Mouse (Mus musculus) frontal cortex, adult 2 months (tissue): ENCODE results near the gene Srp72. TPM values are rescaled to one million over a fixed set of nuclear protein-coding genes. Genes with fewer than 3 reads are reported as not detected.

Source experiments
- DNase-seq, 2 experiments: peaks; one replicate each; pipeline ENCODE4 v3.0.0; 2022; ENCODE audit warnings: low spot score in 1 of 2; ENCODE audit errors: extremely low spot score in 1 of 2
- polyA plus RNA-seq: library from polyadenylated mRNA; depleted of rRNA; stranded (reverse); fragments of >200 nt; gene quantifications from 2 replicates; pipeline ENCODE4 v1.2.3, GENCODE M21; 2012; rRNA removed

Gene Srp72
- polyA plus RNA-seq, 1 experiment = 66.3 TPM

DNA sequence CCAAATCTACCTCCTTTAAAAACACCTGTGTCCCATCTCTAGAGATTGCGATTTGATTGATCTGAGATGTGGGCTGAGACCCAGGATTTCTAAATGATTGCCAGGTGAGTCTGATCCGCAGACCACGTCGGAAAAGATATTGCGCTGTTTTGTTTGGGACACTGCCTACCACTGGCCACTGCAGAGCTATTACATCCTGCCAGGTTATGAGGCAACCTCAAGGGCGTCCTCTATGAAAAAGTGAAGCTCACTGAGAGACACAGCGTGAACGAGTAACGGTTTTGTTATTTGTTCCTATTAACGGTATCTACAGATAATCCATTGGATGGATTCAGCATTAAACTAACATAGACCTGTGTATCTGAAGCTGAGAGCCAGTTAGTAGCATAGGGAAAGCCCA lies 64.0 kb downstream of the Srp72 start:
- no peak for DNase-seq

DNA sequence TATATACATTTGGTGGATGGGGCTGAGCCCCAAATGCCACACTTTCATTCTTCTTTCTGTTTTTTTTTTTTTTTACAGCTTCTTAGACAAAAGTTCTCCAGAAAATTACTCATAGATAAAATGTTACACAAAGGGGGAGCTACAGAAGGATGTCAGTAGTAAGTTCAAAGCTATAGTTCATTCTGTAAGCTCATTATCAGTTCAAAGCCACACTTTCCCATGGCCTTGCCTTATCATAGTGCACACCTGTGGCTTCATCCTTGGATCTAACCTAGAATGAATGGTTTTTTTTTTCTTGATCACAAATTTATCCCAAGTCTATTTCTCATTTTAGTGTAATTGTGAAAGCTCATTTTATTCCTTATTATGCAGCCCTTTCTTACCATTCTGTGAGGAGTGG lies 64.9 kb downstream of the Srp72 start:
- DNase-seq = no peak

DNA sequence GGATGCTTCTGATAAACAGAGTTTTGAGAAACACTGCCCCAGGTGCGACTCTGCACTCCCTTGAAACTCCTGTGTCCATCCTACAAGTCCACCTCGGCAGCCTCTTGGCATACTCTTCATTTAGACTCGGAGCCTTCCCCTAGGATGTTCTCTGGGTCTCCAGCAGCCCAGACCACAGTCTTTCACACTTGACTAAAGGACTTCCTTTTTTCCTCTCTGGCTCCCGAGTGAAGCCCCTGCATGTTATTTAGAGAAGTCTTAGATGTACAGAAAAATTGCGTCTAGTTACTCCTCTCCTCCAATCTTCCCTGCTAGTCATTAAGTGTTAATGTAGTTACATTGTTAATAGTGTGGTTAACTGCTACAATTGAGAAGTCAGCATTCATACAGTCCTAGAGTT lies 69.9 kb downstream of the Srp72 start:
- no peak for DNase-seq

Other genes starting within 250 kb of the Srp72 start
- 25.1 and 28.7 TPM in 2 replicates for gene Aasdh, start 69.2 kb upstream of the Srp72 start, polyA plus RNA-seq
- 70.0 and 84.1 TPM in 2 replicates for gene Paics, start 23.4 kb upstream of the Srp72 start, polyA plus RNA-seq
- gene Ppat, start 23.1 kb upstream of the Srp72 start, polyA plus RNA-seq = 9.2 and 10.0 TPM in 2 replicates
- gene Arl9, start 29.4 kb downstream of the Srp72 start, polyA plus RNA-seq = not detected in 2 replicates
- 0.26 and 0.40 TPM in 2 replicates for gene Thegl, start 41.3 kb downstream of the Srp72 start, polyA plus RNA-seq
- 75.1 and 105 TPM in 2 replicates for gene Hopx, start 140.4 kb downstream of the Srp72 start, polyA plus RNA-seq
- 0.22 TPM in 1 of 2 replicates, not detected in the other for gene Spink2, start 236.8 kb downstream of the Srp72 start, polyA plus RNA-seq